Mouse (Mus musculus): ENCODE results near the gene Snx29. TPM values are rescaled to one million over a fixed set of nuclear protein-coding genes. Genes with fewer than 3 reads are reported as not detected.
"Not testable (repeated sequence)": the region's sequence is repeated elsewhere in the genome, so short reads cannot be mapped to it uniquely, and the experiment has no call there.

The Snx29 gene
- total RNA-seq, 4 experiments from 2014 or later, result 7.4 to 11.8 (median 10.2) TPM

- no peak for DNase-seq (ENCODE audit: low spot score in 2 of 2)
Observed at GRCm38 (mm10) chr16:11407932-11408620, 85.4 kb downstream of the Snx29 start.

GRCm38 (mm10) chr16:11408726-11409125, 86.0 kb downstream of the Snx29 start:
- DNase-seq (ENCODE audit: low spot score in 2 of 2), result no peak

GRCm38 (mm10) chr16:11414631-11415030, 91.9 kb downstream of the Snx29 start:
- DNase-seq (ENCODE audit: low spot score in 2 of 2), result no peak

GRCm38 (mm10) chr16:11418183-11418588, 95.5 kb downstream of the Snx29 start:
- no peak for DNase-seq (ENCODE audit: low spot score in 2 of 2)

- no peak for DNase-seq (ENCODE audit: low spot score in 2 of 2)
Observed at GRCm38 (mm10) chr16:11420311-11421080, 97.8 kb downstream of the Snx29 start.

- no peak for DNase-seq (ENCODE audit: low spot score in 2 of 2)
Observed at GRCm38 (mm10) chr16:11422165-11422564, 99.5 kb downstream of the Snx29 start.

- DNase-seq (ENCODE audit: low spot score in 2 of 2), result no peak
Observed at GRCm38 (mm10) chr16:11422889-11423610, 100.3 kb downstream of the Snx29 start.

- DNase-seq (ENCODE audit: low spot score in 2 of 2), result not testable (repeated sequence)
Observed at GRCm38 (mm10) chr16:11423611-11424297, 101.0 kb downstream of the Snx29 start.

GRCm38 (mm10) chr16:11424568-11425145, 101.9 kb downstream of the Snx29 start:
- DNase-seq (ENCODE audit: low spot score in 2 of 2), result no peak

- no peak for DNase-seq (ENCODE audit: low spot score in 2 of 2)
Observed at GRCm38 (mm10) chr16:11425279-11425678, 102.6 kb downstream of the Snx29 start.

- DNase-seq (ENCODE audit: low spot score in 2 of 2), result no peak
Observed at GRCm38 (mm10) chr16:11426810-11427537, 104.3 kb downstream of the Snx29 start.

GRCm38 (mm10) chr16:11429784-11430183, 107.1 kb downstream of the Snx29 start:
- DNase-seq (ENCODE audit: low spot score in 2 of 2), result no peak

- DNase-seq (ENCODE audit: low spot score in 2 of 2), result no peak
Observed at GRCm38 (mm10) chr16:11430520-11430919, 107.8 kb downstream of the Snx29 start.

- DNase-seq (ENCODE audit: low spot score in 2 of 2), result no peak
Observed at GRCm38 (mm10) chr16:11433779-11434178, 111.1 kb downstream of the Snx29 start.

- DNase-seq (ENCODE audit: low spot score in 2 of 2), result no peak
Observed at GRCm38 (mm10) chr16:11437641-11438040, 114.9 kb downstream of the Snx29 start.

GRCm38 (mm10) chr16:11439417-11439816, 116.7 kb downstream of the Snx29 start:
- DNase-seq (ENCODE audit: low spot score in 2 of 2), result no peak

- no peak for DNase-seq (ENCODE audit: low spot score in 2 of 2)
Observed at GRCm38 (mm10) chr16:11441616-11442015, 118.9 kb downstream of the Snx29 start.

GRCm38 (mm10) chr16:11442534-11442933, 119.8 kb downstream of the Snx29 start:
- no peak for DNase-seq (ENCODE audit: low spot score in 2 of 2)

- no peak for DNase-seq (ENCODE audit: low spot score in 2 of 2)
Observed at GRCm38 (mm10) chr16:11444626-11445025, 121.9 kb downstream of the Snx29 start.

GRCm38 (mm10) chr16:11446977-11447376, 124.3 kb downstream of the Snx29 start:
- DNase-seq (ENCODE audit: low spot score in 2 of 2), result no peak

Data from gastrocnemius, adult 8-10 months (tissue).